Mouse (Mus musculus) liver, embryonic 14.5 days (tissue): ENCODE results near the gene Rims1.

Experiments
- CTCF ChIP-seq: IDR thresholded peaks from 2 replicates; pipeline ENCODE4 v1.5.1; 2016; ENCODE audit warnings: antibody characterized with exemption, low read depth, control low read depth
- EP300 ChIP-seq: IDR thresholded peaks from 2 replicates; pipeline ENCODE4 v1.6.1; 2016; ENCODE audit warnings: antibody characterized with exemption, low read depth

- TF ChIP-seq CTCF (no peak), EP300 (no peak)
Observed at GRCm38 (mm10) chr1:22274081-22274480, 531.7 kb downstream of the Rims1 start.
